In genomic region chr13:112308672-112309071, GRCm38 (mm10) we compare ENCODE assay signal across 8 mouse cellular contexts. TPM values are rescaled to one million over a fixed set of nuclear protein-coding genes. Genes with fewer than 3 reads are reported as not detected.
DNase-seq lines count a peak whose midpoint lies in the region; ATAC-seq and TF ChIP-seq lines count a peak whose summit lies in the region.

No protein-coding gene starts in this region.

- TF ChIP-seq CTCF in gastrocnemius, adult 2 months (IDR thresholded peaks at IDR 0.05): peak; percentile 86

- no peak overlapping the region for H3K27ac ChIP-seq in gastrocnemius, adult 2 months
- no peak overlapping the region for H3K27ac ChIP-seq in limb, embryonic 10.5 days
- no peak overlapping the region for H3K27ac ChIP-seq in forebrain, embryonic 13.5 days

- H3K4me2 ChIP-seq in forebrain, embryonic 13.5 days: no peak overlapping the region

- no peaks in the 10 kb centered on the region for H3K4me1 ChIP-seq in limb, embryonic 10.5 days
- H3K4me1 ChIP-seq in forebrain, embryonic 13.5 days: no peaks in the 10 kb centered on the region

- no peak overlapping the region for H3K4me3 ChIP-seq in gastrocnemius, adult 2 months
- no peak overlapping the region for H3K4me3 ChIP-seq in limb, embryonic 10.5 days
- no peak overlapping the region for H3K4me3 ChIP-seq in forebrain, embryonic 13.5 days

- intact Hi-C loops in gastrocnemius, adult 2 months (cut with DNase I): loop anchor here (1.0 kb wide), 2 partner anchors 201 to 222 kb away; no protein-coding TSS in a partner anchor

- no peaks in the 10 kb centered on the region for H3K36me3 ChIP-seq in limb, embryonic 10.5 days
- H3K36me3 ChIP-seq in forebrain, embryonic 13.5 days (ENCODE audit: poor library complexity, severe bottlenecking): no peaks in the 10 kb centered on the region

- DNase-seq in heart, adult 8-10 months (ENCODE audit: low spot score): peak; percentile 63
- DNase-seq in heart, adult 11 months: no peak
- DNase-seq in 416B (ENCODE audit: low read depth) (peak; percentile 47), ZHBTc4 (ENCODE audit: low read depth, low spot score) (peak; percentile 63)
- DNase-seq in gastrocnemius, adult 2 months: peak; percentile 69
- peak; percentile 40 for DNase-seq in limb, embryonic 10.5 days (ENCODE audit: low spot score)
- peak; percentile 13 for DNase-seq in right cerebral cortex, postnatal 25 days

- no peaks in the 10 kb centered on the region for H3K27me3 ChIP-seq in limb, embryonic 10.5 days (ENCODE audit: low read depth, poor library complexity, severe bottlenecking)
- no peaks in the 10 kb centered on the region for H3K27me3 ChIP-seq in forebrain, embryonic 13.5 days

- ATAC-seq in forebrain, embryonic 13.5 days: no peak

- WGBS in limb, embryonic 10.5 days: 22% methylated on average over 1 of the region's 1 CpGs
- WGBS in forebrain, embryonic 13.5 days: 19% methylated on average over 1 of the region's 1 CpGs

- no peak overlapping the region for H3K9ac ChIP-seq in forebrain, embryonic 13.5 days

- H3K9me3 ChIP-seq in limb, embryonic 10.5 days (replicated peaks): no peaks in the 10 kb centered on the region
- H3K9me3 ChIP-seq in forebrain, embryonic 13.5 days (replicated peaks): no peaks in the 10 kb centered on the region

RNA-seq across cellular contexts. Expression of gene Ankrd55, which starts 20.4 kb away (rescaled TPM):
- total RNA-seq in heart, adult 8-10 months (2022): 1 to 10 TPM; 1.6 to 2.7 (median 2.4) TPM
- not detected for total RNA-seq in gastrocnemius, adult 2 months (2021)
- 0.23 and 0.46 TPM in 2 replicates for polyA plus RNA-seq in limb, embryonic 10.5 days (2016; fragmentation: Nextera tagmentation; extraction: Ambion mirVana)
- 1.3 and 1.7 TPM in 2 replicates for polyA plus RNA-seq in forebrain, embryonic 13.5 days (2015; fragmentation: Nextera tagmentation; extraction: Ambion mirVana)
